Mouse (Mus musculus) layer of hippocampus, postnatal 36 days (tissue): ENCODE results near the gene Pex7. TPM values are rescaled to one million over a fixed set of nuclear protein-coding genes. Genes with fewer than 3 reads are reported as not detected.
"Not testable (repeated sequence)": the region's sequence is repeated elsewhere in the genome, so short reads cannot be mapped to it uniquely, and the experiment has no call there.

Experiments used
- DNase-seq, 2 experiments: peaks; one replicate each; pipeline ENCODE4 v3.0.0; 2022
- total RNA-seq, 2 experiments: library from RNA; stranded (reverse); gene quantifications; 2 replicates each; pipeline ENCODE4 v1.2.3; 2021

Pex7 gene
- total RNA-seq, 2 experiments from 2014 or later: 21.7 to 22.9 TPM

DNA sequence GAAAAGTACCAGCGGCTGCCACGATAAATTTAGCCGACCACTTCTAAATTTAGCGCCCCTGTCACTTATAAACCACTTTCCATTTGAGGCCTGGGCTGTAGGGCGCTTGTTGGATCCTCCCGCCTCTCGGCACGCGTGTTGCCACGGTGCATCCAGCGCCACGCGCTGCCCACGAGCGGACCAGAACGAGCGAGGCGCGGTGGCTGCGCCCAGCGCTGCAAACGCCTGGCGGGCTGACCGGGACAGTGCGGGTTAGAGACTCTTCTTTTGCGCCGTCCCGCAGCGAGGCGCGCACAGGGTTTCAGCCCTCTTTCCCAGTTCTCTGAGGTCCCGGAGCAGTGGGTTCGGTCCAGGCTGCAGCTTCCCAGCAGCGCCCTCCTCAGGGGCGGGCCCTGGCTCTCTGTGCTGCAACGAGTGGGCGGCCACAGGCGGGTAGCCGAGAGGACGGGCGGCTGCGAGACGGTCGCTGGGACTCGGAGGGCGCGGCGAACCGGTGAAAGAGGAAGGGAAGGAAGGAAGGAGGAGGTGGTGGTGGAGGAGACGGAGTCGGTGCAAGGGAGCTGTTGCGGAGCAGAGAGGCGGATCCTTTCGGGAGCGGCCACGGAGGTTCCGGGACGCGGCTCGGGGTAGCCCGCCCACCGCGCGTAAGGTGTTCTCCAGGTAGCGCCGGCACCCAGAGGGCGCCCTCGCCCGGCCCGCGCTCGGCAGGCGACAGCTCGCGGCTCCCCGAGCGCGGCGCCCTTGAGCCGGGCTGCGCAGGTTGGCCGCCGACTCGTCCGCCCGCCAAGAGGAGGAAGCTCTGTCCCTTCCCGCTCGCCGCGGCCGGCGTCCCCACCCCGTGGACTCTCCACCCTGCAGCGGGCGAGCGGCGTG lies 26.3 kb upstream of the Pex7 start:
- peak; percentile 74 to 75 for DNase-seq

DNA sequence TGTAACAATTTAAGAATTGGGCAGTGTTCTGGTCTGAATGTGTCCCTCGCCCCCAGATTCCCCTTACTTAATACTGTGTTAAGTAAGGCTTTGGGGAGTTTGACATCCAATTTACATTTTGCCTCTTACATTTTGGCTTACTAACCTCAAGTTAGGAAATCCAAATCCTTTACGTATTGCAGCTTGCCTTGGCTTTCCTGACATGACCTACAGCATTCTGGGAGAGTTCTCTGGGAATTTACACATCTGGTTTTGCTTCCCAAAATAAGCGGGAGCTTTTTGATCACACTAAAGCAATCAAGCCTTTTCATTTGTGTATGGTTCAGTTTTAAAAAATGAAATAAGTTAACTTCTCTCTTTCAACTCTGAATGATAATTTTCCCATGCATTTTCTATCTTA lies 25.5 kb upstream of the Pex7 start:
- no peak for DNase-seq

DNA sequence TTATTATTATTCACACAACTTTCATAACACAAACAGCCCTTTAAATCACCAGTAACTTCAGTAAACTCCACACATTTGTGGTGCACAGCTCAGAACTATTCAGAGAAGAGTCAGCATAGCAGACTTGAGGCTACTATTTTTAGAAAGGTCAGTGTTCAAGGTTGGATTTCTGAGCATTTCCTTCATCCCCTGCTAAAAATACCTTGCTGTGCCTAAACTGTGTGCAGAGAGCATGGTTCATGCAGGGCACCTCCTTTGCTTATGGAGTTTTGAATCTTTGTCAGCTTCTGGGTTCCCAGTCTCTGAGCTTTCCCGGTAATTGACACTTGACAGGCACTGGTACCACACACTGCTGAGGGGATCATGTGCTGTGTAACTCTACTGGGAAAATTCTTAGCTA lies 20.7 kb upstream of the Pex7 start:
- DNase-seq: no peak

DNA sequence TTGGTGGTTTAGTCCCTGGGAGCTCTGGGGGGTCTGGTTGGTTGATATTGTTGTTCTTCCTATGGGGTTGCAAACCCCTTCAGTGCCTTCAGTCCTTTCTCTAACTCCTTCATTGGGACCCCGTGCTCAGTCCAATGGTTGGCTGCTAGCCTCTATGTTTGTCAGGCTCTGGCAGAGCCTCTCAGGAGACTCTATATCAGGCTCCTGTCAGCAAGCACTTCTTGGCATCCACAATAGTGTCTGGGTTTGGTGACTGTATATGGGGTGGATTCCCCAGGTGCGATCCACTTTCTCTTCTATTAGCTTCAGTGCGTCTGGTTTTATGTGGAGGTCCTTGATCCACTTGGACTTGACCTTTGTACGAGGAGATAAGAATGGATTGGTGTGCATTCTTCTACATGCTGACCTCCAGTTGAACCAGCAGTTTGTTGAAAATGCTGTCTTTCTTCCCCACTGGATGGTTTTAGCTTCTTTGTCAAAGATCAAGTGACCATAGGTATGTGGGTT lies 19.0 kb upstream of the Pex7 start:
- DNase-seq: not testable (repeated sequence)

DNA sequence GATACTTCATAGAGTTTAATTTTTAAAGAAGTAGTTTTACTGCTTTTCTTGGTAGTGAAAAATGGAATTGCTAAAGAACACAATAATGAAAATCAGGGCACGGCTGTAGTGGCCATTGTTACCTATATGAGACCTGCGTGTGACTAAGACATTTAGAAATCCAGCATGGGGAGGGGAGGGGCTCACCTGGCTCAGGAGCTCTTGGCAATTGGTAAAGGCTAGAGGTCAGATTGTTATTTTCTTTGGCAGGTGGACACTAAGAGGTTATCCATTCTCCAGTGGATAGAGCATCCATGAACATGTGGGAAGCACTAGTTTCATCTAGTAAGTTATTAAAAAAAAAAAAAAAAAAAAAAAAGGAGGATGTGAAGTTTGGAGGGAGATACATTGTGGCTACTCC lies 16.8 kb upstream of the Pex7 start:
- DNase-seq: no peak

DNA sequence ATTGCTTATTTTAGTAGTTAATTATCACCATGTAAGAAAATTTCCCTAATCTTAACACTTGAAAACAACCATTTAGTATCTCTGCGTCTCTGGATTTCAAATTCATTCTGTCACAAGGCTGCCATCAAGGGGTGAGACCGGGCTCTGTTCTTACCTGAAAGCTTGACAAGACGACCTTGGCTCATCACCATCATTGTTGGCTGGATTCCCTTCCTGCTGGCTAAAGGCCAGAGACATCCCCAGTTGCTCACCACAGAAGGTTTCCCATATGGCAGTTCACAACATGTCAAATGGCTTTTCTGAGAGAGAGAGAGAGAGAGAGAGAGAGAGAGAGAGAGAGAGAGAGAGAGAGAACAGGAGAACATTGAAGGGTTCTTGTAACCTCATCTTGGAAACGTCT lies 14.9 kb upstream of the Pex7 start:
- DNase-seq: no peak

DNA sequence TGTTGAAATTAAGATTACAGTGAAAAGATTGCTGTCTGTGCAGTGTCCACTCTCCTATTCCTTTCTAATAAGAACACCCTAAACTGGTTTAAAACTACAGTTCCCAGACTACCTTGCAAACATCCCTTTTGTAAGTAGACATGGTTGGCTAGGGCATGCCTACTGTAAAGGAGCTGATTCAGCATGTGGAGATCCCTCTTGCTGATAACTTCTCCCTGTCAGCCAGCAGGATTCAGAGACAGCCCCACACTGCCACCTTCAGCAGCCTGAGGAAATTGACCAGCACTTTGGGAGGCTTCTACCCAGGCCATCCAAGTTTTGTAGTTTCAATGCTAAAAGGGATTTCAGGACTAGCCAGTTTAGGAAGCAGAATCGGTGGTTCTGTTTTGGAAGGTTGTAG lies 7.8 kb upstream of the Pex7 start:
- DNase-seq: peak in 1 of 2 experiments; percentile 45

DNA sequence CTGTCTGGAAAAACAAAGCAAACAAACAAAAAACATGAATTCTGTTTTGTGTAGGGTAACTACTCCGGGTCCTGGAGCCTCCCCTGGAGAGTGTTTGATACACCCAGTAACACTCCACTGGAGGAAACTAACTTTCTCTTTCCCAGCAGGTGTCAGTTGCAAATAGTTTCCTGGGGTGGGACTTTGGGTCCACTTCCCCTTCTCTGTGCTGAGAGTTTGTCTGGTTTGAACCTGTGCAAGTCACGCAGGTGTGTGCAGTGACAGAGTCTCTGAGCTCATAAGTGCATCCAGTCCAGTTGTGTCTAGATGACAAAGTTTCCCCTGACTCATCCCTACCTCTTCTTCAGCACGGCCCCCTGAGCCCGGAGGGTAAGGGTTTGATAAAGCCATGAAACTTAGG lies 6.3 kb upstream of the Pex7 start:
- no peak for DNase-seq

DNA sequence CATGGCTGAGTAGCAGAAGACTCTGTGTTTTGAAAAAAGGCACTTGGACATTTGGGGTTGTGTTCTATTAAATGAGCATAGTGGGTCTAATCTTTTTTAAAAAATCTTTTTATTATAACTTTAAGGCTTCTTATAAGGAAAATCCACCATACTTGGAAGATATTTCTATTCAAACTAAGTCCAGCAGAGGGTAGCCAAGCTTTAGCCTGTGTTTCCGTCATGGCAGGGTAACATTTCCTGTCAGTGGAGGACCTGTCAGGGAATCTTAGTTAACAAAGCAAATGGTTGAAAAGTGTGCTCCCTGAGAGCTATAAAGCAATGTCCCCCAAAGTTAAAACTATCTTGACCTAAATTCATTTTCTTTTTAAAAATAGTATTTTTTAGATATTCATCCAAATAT lies 4.1 kb upstream of the Pex7 start:
- no peak for DNase-seq

DNA sequence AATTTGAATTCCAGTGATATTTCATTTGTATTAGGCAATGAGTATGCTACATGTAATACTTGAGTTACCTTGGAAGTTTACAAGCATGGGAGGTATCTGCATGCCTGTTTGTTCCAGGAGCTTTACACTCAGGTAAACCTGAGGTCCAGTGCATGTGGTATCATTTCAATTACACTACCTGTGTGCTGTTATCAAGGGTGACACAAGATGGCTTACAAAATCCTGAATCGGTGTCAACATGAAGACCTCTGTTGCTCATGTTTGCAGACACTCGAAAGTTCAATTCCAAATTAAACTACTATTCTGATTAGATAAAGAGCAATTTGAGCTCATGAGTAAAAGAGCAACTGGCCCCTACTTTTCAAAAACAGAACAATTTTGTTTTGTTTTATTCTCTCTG lies 3.0 kb upstream of the Pex7 start:
- no peak for DNase-seq

DNA sequence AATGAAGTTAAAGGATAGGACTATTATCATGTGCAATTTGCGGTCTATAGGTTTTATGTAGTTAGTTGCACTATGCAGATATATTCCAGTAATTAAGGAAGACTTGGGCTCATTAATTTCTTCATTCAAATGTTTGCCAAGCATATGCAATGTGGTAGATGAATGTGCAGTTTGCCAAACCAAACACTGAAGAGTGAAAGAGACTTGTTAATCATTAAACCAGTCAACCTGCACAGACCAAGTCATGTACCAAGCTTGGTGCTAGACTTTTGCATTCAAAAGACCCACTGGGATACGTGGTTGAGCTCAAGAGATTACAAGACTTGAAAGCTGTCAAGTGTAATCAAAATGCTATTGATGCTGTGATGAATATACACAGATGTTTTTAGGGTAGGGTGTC lies 587 bp upstream of the Pex7 start:
- DNase-seq: no peak

DNA sequence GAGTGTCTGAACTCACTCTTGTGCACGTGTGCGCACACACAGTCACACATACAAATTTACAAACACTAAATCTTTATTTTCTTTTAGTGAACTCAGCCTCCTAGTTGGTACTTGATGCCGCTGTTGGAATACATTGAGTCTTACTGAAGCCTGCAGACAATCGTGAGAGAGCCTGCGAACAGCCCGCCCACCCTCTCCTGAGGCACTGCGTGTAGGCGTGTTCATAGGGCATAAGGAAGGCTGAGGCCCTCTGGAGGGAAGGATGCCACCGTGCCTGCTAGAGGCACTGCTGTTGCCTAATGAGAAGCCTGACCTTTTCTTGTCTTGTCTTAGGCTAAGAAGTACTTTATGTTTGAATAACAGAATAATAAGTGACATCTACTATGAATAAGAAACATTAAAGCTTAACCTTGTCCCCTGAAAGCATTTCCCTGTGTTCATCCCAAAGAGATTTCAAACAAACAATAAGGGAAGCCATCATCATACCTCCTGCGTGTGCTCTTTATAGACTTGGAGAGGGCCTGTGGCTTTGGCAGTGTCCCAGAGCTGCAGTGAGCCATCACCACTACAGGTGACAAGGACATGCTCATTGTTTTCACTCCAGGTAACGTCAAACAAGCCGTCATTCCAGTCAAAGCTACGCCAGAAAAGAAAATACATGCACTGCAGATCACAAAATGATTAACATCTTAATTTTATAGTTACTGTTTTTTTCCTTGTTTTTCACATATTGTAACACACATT lies 3.2 kb downstream of the Pex7 start:
- DNase-seq: peak; percentile 20 to 36

DNA sequence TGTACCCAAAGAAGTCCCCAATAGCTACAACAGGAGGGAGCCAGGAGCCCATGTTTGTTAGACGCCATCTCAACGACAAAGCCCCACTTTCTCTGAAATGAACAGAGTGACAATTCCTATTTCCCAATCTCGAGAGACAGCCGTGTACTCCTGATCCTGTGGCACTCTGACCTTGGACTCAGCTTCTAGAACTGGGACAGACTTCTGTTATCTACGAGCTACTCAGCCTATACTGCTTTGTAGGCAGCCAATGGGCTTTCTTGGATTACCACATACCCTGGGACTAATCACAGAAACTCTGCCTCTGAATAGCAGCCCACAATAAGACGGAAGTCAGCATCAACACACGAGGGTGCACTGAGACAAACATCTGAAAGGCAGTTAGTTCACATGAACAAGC lies 5.5 kb downstream of the Pex7 start:
- DNase-seq: no peak

DNA sequence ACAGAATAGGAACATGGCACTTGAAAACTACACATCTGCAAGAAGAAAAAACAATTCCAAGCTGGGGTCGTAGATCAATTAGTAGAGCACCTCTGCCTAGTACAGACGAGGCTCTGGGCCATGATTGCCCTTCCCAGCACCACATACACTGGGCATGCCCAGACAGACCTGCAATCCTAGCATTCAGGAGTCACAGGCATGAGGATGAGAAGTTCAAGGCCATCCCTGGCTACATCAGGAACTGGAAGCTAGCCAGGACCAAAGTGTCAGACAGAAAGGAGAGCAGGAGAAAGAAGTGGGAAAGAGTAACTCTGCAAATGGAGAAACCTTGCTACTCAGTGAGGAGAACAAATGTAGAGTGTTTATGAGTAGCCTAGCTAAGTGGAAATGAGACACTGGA lies 7.3 kb downstream of the Pex7 start:
- DNase-seq: no peak

DNA sequence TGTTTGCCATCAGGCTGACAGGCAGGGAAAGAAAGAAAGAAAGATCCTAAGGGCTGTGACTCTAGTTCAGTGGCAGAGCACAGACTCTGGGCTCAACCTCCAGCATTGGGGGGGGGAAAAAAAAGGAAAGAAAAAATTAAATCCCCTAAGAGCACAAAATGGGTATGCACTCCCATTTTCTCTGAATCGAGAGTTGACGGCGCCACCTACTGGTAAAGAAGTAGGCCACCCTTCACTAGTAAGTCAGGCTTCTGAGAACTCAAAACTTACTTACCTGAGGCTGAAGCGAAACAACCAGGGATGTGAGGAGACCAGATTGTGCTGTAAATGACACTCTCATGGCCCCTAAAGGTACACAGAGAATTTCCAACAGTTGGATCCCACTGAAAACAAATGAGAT lies 13.5 kb downstream of the Pex7 start:
- peak; percentile 14 to 22 for DNase-seq

DNA sequence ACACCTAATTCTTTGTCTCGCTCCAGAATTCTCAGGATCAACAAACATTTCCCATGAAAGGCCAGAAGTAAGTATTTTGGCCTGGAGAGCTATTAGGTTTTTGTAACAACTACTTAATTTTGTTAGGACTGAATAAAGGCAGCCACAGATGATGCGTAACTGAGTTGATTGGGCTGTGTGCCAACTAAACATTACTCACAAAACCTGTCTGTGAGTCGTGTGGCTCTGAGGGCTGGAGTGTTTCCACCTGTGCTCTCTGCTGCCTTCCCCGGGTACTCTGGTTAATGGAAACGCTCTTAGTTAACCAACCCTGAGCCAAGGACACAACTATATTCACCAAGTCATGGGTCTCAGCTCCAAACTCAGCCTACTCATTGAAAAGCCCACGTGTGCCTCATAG lies 14.3 kb downstream of the Pex7 start:
- no peak for DNase-seq

DNA sequence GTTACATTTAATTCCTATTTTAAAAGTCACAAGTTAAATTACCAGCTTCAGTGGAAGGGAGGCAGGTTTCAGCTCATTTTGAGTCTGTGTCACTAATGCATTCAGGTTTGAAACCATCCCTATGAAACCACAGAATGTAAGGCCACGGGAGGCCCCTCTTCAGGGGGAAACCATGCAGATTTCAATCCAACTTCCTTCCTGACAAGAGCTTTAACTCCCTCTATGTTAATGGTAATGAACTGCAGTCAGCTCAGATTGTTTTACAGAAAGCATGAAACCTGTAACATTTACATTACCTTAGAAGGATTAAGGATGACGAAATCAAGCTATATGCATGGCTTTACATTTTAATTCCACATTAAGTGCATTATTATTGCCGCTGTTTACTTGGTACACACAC lies 15.8 kb downstream of the Pex7 start:
- no peak for DNase-seq

DNA sequence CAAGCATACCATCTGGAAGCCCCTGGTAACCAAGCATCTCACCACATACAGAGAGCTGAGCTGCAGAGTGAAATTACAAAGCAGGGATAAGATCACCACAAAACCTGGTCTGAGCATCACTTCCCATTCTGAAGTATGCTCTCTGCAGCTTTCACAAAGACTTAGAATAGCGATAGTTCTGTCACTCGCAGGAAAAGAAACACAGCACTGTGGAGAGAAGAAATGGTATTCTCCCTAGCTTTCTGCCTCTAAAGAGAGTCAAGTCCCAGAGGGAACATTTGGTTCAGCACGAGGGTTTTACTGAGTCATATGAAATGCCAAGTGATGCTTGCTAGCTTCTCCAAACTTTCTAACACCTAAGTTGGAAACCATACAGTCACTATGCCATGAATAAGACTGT lies 17.6 kb downstream of the Pex7 start:
- DNase-seq: no peak

DNA sequence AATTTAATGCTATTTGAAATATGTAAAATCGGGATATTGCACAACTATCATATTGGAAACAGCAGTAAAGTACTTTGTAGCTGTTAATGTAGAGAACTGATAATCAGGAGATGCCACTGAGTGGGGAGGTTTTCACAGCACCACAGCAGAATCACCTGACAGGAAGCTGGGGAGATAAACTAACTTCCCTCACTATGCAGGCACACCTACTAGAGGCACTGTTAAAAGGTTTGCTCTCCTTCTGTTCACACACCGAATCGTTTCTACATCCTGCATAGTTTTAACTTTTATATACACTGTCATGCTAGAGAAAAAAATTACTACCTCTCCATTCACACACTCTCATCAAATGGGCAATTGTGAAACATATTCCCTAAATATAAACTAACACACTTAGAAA lies 21.2 kb downstream of the Pex7 start:
- DNase-seq: no peak

DNA sequence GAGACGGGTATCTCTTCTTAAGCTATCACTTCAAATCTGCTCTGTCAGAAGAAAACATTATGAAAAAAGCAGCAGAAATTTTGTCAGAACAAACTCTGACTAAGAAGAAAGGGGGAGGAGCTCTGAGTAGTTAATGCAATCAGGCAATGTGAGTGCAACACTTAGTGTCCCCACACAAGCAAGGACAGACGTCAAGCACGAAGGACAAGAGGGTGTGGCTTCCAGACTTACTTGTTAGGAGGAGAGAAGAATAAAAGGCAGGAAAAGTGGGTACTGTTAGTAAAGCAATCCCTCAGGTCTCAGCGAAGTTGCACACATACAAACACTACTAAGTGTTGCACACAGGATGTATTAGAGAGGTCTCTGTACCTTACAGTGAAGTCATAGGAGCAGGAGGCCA lies 23.1 kb downstream of the Pex7 start:
- DNase-seq: no peak

DNA sequence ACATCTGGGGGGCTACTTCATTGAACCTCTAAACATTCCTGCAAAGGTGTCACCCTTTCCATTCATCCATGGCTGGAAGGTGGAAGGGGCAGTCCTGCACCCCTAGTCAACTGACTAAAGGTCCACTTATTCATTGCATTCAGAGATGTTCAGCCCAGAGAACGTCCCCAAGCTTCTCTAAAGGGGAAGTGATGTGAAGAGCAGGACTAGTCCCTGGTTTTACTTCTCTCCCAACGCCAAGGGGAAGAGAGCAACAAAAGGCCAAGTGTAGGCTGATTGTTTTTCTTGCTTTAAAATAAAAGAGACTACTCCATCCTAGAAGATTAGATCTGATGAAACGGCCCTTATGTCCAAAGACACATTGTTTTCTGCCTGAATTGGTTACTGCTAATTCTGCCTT lies 27.1 kb downstream of the Pex7 start:
- DNase-seq: no peak

DNA sequence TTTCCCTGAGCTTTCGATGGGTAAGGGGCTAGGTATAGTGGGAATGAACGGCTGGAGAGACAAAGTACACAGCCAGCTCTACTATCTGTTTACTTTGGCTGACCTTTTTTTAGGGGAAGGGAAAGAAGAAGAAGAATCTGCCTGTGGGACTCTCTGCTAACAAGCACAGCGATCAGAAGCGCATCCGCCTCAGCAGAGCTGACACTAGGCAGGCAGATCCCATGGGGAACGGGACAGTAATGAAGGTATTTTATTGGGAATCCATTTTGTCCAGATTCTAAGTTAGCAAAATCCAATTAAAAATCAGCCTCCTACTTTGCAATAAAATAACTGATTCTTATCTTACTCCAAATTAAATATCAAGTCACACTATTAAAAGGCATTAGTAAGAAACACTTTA lies 28.3 kb downstream of the Pex7 start:
- no peak for DNase-seq

DNA sequence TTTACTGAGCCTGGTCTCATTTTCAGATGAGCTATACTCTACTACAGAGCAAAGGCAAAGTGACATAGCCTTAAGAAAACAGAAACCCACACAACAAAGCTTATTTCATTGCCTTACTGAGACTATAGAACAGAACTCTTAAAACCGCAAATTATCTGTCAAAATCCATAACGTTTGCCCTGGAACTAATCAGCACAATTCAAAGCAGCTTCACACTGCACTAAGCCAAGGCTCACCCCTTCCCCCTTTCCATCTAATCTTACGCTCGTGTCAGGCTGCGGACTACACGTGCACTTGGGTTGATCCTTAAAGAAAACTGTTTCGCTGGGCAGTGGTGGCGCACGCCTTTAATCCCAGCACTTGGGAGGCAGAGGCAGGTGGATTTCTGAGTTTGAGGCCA lies 29.8 kb downstream of the Pex7 start:
- no peak for DNase-seq

DNA sequence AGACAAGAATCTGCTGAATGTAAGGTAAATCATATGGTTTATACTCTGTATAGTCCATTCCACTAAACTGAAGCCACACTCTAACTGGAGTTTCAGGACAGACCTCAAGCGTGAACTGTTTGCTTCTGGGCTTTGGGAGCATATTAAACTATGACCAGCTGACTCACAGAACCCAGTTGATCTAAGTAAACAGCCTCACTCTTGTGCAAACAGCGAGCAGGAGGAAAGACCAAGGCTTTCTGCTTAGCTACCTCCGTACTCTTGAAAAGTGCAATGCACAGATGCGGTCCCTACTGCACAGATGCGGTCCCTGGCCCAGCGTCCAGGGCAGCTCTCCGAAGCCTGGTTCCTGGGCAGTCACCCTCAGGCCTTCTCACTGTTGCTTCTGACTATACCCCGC lies 30.2 kb downstream of the Pex7 start:
- no peak for DNase-seq
